Mouse (Mus musculus) spleen, adult 2 months (tissue): ENCODE measurements around the gene Smg6. TPM values are rescaled to one million over a fixed set of nuclear protein-coding genes. Genes with fewer than 3 reads are reported as not detected.
A peak's percentile ranks its signal among the peaks of the same experiment; 100 is the strongest.

Experiments
- DNase-seq, 2 experiments: peaks; one replicate each; pipeline versions ENCODE4 v3.0.0 to v3.0.0-alpha.2; 2012 to 2021; ENCODE audit warnings: low spot score in 2 of 2, low read depth in 1 of 2
- H3K27ac ChIP-seq: fragments of 200-500 bp; 2 replicates; pipeline ENCODE4 v1.5.1; 2012; ENCODE audit warnings: low read length, inconsistent platforms; ENCODE audit not compliant: insufficient read depth
- H3K27me3 ChIP-seq: fragments of 200-500 bp; 2 replicates; pipeline ENCODE4 v1.6.1; 2012; ENCODE audit warnings: mild to moderate bottlenecking, moderate library complexity, low read length, inconsistent platforms; ENCODE audit not compliant: control insufficient read depth, insufficient read depth
- H3K36me3 ChIP-seq: fragments of 200-500 bp; 2 replicates; pipeline ENCODE4 v1.6.1; 2012; ENCODE audit warnings: mild to moderate bottlenecking, low read length, inconsistent platforms; ENCODE audit not compliant: control insufficient read depth, insufficient read depth
- H3K4me1 ChIP-seq: fragments of 200-500 bp; 2 replicates; pipeline ENCODE4 v1.6.1; 2011; ENCODE audit warnings: inconsistent platforms; ENCODE audit not compliant: control insufficient read depth, insufficient read depth, insufficient read length
- H3K4me3 ChIP-seq: fragments of 200-500 bp; 2 replicates; pipeline ENCODE4 v1.5.1; 2011; ENCODE audit warnings: mild to moderate bottlenecking, inconsistent platforms; ENCODE audit not compliant: insufficient read depth, insufficient read length; ENCODE audit errors: extremely low read depth
- CTCF ChIP-seq: fragments of 200-500 bp; IDR thresholded peaks from 2 replicates; pipeline ENCODE4 v1.5.1; 2011; ENCODE audit warnings: mild to moderate bottlenecking, inconsistent platforms; ENCODE audit not compliant: insufficient read depth, insufficient read length, insufficient replicate concordance; ENCODE audit errors: extremely low read depth
- POLR2A ChIP-seq: fragments of 200-500 bp; IDR thresholded peaks from 2 replicates; pipeline ENCODE4 v1.6.1; 2011; ENCODE audit warnings: low read depth, low read length, inconsistent platforms
- WGBS: fragments of 180-500 bp; shearing (Covaris S2); methylation state at CpG from one replicate; pipeline ENCODE4 v1.1.7; 2018; 5-methylcytosine and 5-hydroxymethylcytosine counted together
- polyA plus RNA-seq: library from polyadenylated mRNA; depleted of rRNA; stranded (reverse); fragments of >200 nt; gene quantifications from 2 replicates; pipeline ENCODE4 v1.2.3, GENCODE M21; 2012

Smg6 gene
- polyA plus RNA-seq, 1 experiment: 28.6 TPM

DNA sequence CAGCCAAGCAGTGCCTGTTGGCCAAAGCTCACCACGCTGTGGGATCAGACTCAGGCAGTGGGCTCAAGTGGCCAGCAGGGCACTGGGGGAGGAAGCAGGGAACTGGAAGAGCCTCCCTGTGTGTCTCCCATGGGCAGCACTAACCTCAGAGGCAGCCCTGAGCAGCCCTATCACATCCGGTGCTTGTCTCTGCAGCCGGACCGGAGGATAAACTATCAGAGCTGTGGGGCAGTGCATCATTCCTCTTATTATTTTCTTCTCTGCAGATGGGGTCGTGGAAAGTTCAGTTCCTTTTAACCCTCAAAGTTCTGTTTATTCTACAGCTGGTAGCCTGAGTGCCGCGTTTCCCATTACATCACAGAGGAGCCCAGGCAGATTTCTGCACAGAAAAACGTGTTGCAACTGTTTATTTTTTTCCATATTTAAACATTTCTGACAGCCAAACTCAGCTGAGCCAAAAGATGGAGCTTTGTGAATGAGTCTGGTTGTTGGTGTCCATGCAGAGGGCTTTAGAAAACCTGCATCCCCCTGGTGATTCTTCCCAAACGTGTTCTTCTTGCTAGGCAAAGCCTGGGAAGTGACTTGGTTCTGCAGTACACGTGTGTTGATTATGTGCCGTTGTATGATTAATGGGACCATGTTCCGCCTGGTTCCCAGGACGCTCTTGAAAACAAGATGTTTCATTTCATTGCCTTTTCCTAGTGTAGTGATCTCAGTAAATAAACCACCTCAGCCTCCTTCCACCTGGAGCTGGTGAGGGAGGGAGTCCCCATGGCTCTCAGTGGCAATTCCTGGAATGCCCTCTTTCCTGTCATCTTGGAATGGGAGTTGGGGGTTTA is 126.3 kb downstream of the Smg6 start:
- DNase-seq: no peak
- Histone ChIP-seq H3K36me3 (peaks cover 15% of the 10 kb centered on the region), H3K27me3 (no peaks in the 10 kb centered on the region), H3K4me3 (no peak overlapping the region), H3K27ac (peak overlapping the region; percentile 28; the same call in 1 of the 2 replicates), H3K4me1 (no peaks in the 10 kb centered on the region)
- no peak for TF ChIP-seq POLR2A
- no peak for TF ChIP-seq CTCF
- 75% methylated on average over 13 of the region's 13 CpGs for WGBS

GRCm38 (mm10) chr11:75053020-75053419 is 127.4 kb downstream of the Smg6 start:
- DNase-seq: no peak
- Histone ChIP-seq H3K4me3 (no peak overlapping the region), H3K36me3 (peaks cover 14% of the 10 kb centered on the region), H3K4me1 (no peaks in the 10 kb centered on the region), H3K27ac (no peak overlapping the region), H3K27me3 (no peaks in the 10 kb centered on the region)
- WGBS: 97% methylated on average over 2 of the region's 2 CpGs
- no peak for TF ChIP-seq CTCF
- TF ChIP-seq POLR2A: no peak

- peaks cover 13% of the 10 kb centered on the region for H3K36me3 ChIP-seq
- H3K4me3 ChIP-seq: no peak overlapping the region
- 0 out of 2 replicates have a peak overlapping the region, but pooled peaks have one; percentile 38 for H3K27ac ChIP-seq
- no peak for TF ChIP-seq CTCF
- no peak for TF ChIP-seq POLR2A
- H3K27me3 ChIP-seq: no peaks in the 10 kb centered on the region
- no peak for DNase-seq
- WGBS: 81% methylated on average over 7 of the region's 7 CpGs
- no peaks in the 10 kb centered on the region for H3K4me1 ChIP-seq
Observed at GRCm38 (mm10) chr11:75053722-75054121, 128.1 kb downstream of the Smg6 start.

GRCm38 (mm10) chr11:75054184-75054877 is 128.7 kb downstream of the Smg6 start:
- Histone ChIP-seq H3K36me3 (peaks cover 13% of the 10 kb centered on the region), H3K4me1 (no peaks in the 10 kb centered on the region), H3K27me3 (no peaks in the 10 kb centered on the region), H3K4me3 (no peak overlapping the region), H3K27ac (peak overlapping the region; percentile 14)
- TF ChIP-seq POLR2A: no peak
- no peak for TF ChIP-seq CTCF
- DNase-seq: no peak
- whole genome bisulfite sequencing: 74% methylated on average over 5 of the region's 5 CpGs

GRCm38 (mm10) chr11:75054878-75055214 is 129.2 kb downstream of the Smg6 start:
- Histone ChIP-seq H3K27me3 (no peaks in the 10 kb centered on the region), H3K4me1 (no peaks in the 10 kb centered on the region), H3K27ac (no peak overlapping the region), H3K36me3 (peaks cover 13% of the 10 kb centered on the region), H3K4me3 (no peak overlapping the region)
- no peak for DNase-seq
- no peak for TF ChIP-seq CTCF
- no peak for TF ChIP-seq POLR2A
- 91% methylated on average over 3 of the region's 3 CpGs for WGBS

GRCm38 (mm10) chr11:75062650-75063049 is 137.0 kb downstream of the Smg6 start:
- 87% methylated on average over 6 of the region's 6 CpGs for WGBS
- no peaks in the 10 kb centered on the region; the same call in 1 of the 2 replicates for H3K36me3 ChIP-seq
- TF ChIP-seq POLR2A: no peak
- no peak for TF ChIP-seq CTCF

More at GRCm38 (mm10) chr11:75062650-75063049, 137.0 kb downstream of the Smg6 start:
- DNase-seq: no peak
- Histone ChIP-seq H3K27me3 (no peaks in the 10 kb centered on the region), H3K27ac (no peak overlapping the region), H3K4me3 (no peak overlapping the region), H3K4me1 (no peaks in the 10 kb centered on the region)
